Mouse (Mus musculus) adrenal gland, postnatal 14 days (tissue): ENCODE results near the gene Rpusd2. TPM values are rescaled to one million over a fixed set of nuclear protein-coding genes. Genes with fewer than 3 reads are reported as not detected.
A peak's percentile ranks its signal among the peaks of the same experiment; 100 is the strongest.
"Not testable (repeated sequence)": the region's sequence is repeated elsewhere in the genome, so short reads cannot be mapped to it uniquely, and the experiment has no call there.

ENCODE experiments used
- DNase-seq: peaks from one replicate; pipeline ENCODE4 v3.0.0; 2021; ENCODE audit warnings: mixed read lengths
- long read RNA-seq, 2 experiments: library from polyadenylated mRNA; stranded (forward); transcript quantifications; one replicate each; pipeline ENCODE4 v2.0.0; 2021
- total RNA-seq: library from RNA; stranded (reverse); gene quantifications from 2 replicates; pipeline ENCODE4 v1.2.3, GENCODE M21; 2021

Gene Rpusd2
- total RNA-seq: 4.6 and 5.7 TPM in 2 replicates
- long read RNA-seq, experiment 1, partial matches to known transcripts: 1 of 3 reads
- long read RNA-seq, experiment 1, other reads (novel, unspliced or antisense): 0 of 3 reads
- long read RNA-seq, experiment 2, partial matches to known transcripts: 0 of 2 reads
- long read RNA-seq, experiment 2, other reads (novel, unspliced or antisense): 1 of 2 reads

DNA sequence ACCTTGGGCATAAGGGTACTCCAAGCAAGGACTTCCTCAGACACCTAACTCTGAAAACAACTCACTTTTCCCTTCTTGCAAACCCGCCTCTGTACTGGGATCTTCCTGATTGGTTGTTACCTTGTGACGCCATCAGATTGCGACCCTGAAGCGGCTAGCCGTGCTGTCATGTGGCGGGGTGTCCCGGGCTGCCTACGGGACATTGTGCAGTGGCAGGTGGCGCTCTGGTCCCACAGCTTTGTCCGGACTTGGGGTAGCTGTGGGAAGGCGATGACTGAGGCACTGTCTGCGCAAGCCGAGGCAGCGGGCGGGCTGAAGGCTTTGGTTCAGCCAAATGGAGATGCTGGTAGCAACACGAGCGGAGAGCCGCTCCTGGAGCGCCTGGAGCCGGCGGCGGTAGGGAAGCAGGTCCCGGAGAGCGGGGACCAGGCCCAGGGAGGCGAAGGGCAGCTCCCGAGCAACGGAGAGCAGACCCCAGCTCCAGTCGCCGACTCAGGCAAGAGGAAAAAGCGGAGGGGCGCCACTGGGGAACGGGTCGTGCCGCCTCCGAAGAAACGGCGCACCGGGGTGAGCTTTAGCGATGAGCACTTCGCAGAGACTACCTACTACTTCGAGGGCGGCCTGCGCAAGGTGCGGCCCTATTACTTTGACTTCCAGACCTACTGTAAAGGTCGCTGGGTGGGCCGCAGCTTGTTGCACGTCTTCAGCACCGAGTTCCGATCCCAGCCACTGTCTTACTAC, at the start of gene Rpusd2:
Gene Rpusd2 (plus strand): TSS at position 135 of the 741 bp plus-strand sequence.
- DNase-seq: peak; percentile 96

DNA sequence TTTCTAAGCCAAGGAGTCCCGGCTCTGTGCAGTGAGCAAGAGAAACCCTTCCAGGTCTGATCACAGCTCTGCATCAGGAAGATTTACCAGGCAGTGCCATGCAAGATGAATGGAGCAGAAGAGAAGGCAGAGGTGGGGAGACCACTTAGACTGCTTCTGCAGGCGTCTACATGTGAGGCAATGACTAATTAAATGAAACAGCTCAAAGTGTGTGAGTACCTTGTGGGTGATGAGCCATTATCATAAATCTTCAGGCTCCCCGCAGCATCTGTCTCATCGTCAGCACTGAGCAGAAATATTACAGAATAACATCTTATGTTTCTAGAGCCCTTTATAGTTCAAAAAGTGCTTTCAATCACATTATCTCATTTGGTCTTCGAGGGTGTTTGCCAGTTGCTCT, 39.1 kb upstream of the Rpusd2 start:
- no peak for DNase-seq

DNA sequence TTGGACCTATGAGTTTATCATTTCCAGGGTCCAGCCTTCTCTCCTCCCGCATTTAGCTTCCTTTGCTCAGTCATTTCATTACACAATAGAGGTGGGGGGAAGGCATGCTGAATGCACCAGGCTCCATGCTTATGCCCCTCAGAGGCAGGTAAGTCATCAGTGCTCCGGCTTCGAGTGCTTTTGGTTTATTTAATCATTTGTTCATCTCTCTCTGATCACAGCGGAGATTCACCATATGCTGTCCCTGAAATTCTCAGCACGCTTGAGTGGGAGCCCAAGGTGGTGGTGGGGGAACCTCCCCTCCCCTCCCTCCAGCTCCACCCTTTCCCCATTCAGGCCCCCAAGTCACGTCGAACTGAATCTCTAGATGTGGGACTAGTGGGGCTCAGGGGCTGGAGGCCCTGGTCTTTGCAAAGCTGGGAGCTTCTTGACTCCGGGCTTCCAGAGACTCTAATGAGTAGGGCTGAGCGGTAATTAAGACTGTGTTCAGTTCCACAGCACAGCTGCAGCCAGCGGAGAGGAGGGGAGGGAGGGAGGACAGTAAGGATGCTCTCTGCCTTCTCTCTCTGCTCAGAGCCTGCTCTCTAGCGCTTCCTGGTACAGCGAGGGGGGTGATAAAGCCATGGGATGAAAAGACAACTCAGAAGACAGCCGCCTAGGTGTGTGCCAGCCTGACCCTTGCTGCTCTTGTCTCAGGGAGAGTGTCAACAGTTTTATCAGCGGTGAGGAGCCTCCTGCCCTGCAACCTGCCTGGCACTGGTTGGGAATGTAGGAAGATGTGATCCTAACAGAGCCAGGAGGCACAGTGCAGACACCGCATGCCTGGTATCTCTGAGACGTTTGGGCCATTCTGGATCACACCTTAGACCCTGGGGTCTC, 38.4 kb upstream of the Rpusd2 start:
- DNase-seq: no peak

DNA sequence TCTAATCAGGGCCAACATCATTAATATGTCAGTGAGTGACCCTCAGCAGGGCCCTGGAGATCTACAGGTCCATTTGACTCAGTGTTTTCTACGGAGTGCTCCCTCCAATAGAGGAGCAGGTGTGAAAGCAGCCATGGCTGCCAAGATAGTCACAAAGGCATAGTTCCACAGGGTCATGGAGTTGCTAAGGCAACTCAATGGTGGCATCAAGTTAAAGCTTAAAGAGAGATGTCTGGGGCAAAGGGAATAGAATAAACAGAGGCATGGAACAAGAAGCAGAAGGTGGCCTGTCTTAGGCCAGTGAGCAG, 37.8 kb upstream of the Rpusd2 start:
- DNase-seq: no peak

DNA sequence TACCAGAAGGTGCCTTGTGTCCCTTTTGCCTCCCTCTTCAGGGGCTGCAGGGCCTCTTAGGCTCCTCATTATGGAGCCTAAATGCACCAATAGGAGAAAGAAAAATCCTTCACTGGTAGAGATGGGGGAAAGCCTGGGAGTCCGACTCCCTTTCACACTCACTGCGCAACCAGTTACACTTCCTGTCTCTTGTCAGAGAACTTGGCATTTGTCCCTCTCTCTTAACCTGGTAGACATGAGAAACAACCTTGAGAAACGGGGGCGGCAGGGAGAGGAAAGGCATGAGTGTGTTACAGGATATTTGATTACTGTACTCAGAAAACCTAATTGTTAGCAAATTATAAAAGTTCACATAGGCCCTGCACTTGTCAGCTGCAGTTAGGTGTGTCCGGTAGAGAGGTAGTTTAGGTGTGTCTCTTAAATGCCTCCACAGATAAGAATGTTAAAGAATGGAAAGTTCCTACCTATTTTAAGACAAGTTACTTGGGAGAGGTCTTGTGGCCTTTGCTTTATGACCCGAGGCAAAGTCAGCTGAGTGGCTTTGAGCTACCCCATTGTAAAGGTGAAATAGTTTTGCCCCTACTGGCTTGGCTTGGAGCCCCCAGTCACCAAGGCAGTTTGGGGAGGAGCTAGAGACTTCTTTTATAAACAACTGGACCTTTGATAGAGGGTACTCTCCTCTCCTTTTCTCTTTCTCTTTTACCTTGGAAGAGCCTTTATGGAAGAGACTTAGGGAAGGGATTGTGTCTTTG, 36.3 kb upstream of the Rpusd2 start:
- no peak for DNase-seq

DNA sequence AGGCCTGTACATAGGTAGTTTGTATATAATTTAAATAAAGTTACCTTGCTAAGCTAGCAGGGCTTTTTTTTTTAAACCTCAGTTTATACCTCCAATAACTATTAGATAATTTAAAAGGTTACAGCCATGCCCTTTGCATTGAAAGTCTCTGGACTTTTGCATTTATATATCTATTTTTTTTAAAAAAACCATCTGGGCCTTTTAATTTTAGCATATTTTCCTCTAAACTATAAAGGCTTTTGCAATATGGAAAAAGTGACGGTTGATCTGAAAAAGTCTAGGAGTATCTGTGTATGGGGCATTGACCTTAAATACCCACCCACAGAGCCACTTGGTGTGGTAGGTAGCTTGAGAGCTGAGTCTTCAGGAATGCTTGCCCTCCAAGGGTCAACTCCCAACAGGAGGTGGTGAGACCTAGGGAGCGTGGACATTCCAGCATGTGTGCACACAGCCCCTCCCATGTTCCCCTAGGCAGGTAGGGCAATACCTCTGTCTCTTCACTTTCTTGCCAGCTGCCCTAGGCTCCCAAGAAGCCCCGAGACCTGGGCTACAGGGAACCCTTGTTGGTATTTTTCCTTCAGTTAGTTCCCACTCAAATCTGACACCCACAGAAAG, 35.5 kb upstream of the Rpusd2 start:
- DNase-seq: no peak

DNA sequence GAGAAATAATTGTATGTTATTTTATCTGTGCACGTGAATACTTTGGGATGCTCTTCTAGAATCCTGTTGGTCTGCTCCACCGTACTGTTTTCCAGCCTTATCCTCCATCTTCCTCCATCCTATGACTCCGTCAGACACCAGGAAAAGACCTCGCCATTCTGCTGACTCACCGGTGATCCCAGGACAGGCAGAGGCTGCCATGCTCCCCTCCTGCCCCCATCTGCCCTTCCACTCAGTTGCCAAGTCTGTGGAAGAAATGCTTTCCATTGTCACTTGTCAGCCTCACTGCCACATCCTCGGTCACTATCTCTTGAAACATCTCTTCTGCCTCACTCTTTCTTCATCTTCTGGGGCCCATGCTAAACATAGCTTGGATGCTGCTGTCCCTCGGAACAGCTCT, 27.7 kb upstream of the Rpusd2 start:
- DNase-seq: no peak

DNA sequence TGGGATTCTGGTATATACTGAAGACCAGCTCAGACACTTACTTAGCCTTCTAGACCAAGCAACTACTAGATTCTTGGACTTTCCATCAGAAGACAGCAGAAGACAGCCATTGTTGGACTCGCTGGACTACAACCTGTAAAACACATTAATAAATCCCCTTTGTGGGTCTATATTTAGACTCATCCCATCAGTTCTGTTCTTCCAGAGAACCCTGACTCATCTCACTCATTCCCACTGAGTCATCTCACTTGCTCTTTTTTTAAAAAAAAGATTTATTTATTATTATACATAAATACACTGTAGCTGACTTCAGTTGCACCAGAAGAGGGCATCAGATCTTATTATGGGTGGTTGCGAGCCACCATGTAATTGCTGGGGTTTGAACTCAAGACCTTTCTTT, 25.2 kb upstream of the Rpusd2 start:
- no peak for DNase-seq

DNA sequence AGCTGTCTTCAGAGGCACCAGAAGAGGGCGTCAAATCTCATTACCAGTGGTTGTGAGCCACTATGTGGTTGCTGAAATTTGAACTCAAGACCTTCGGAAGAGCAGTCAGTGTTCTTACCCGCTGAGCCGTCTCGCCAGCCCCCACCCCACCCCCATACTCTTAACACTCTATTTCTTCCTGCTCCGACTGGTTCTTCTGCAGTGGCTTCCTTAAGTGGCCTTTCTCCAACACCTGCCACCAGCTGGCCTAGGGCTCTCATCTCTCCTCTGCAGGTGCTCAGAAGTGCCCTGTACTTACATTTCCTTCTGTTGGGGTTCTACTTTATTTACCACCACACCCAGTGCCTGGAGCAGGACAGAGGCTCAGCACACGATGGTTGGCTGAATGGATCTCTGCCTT, 19.6 kb upstream of the Rpusd2 start:
- no peak for DNase-seq

DNA sequence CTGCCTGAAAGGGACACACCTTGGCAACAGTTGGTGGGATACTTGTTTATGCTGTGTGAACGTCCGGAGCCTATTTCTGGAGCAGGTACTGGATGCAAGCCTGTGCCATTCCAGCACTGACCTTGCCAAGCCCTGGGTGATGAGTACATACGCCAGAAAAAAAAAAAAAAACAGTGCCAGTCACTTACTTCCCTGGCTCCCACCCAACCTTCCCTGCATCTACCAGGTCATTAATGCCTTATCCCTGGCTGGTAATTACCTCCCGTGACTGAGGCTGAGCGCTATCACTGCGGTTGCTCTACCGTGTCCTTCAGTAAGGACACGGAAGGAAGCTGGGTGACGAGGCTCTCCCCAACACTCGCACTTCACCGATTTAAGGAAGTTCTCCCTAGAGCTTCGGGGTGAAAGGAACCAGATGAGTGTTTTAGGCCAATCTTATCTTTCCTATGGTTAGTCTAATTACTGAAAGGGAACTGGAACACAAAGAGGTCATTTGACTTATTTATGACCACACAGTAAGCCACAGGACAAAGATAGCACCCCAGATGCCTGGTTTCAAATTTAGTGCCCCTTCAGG, 18.9 kb upstream of the Rpusd2 start:
- peak; percentile 38 for DNase-seq

DNA sequence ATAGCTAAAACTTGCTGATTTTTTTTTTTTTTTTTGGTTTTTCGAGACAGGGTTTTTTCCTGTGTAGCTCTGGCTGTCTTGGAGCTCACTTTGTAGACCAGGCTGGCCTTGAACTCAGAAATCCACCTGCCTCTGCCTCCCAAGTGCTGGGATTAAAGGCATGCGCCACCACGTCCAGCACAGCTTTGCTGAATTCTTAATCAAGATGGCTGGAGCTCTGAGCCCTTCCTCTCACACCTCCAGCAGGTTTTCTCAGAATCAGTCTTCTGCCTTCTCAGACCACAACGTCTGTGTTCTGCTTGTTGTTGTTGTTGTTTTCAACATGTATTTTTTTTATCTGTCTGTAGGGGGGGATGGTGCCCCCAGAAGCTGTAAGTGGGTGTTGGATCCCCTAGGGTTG, 18.3 kb upstream of the Rpusd2 start:
- DNase-seq: not testable (repeated sequence)

DNA sequence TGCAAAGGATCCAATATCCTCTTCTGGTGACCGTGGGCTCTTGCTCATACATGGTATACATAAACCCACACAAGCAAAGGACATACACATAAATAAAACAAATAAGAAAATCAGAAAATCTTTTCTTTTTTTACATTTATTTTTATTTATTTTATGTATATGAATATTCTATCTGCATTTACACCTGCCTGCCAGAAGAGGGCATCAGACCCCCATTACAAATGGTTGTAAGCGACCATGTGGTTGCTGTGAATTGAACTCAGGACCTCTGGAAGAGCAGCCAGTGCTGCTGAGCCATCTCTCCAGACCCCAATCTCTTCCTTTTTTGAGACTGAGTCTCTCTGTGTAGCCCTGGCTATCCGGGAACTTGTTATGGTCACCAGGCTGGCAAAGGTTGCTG, 16.9 kb upstream of the Rpusd2 start:
- DNase-seq: no peak

DNA sequence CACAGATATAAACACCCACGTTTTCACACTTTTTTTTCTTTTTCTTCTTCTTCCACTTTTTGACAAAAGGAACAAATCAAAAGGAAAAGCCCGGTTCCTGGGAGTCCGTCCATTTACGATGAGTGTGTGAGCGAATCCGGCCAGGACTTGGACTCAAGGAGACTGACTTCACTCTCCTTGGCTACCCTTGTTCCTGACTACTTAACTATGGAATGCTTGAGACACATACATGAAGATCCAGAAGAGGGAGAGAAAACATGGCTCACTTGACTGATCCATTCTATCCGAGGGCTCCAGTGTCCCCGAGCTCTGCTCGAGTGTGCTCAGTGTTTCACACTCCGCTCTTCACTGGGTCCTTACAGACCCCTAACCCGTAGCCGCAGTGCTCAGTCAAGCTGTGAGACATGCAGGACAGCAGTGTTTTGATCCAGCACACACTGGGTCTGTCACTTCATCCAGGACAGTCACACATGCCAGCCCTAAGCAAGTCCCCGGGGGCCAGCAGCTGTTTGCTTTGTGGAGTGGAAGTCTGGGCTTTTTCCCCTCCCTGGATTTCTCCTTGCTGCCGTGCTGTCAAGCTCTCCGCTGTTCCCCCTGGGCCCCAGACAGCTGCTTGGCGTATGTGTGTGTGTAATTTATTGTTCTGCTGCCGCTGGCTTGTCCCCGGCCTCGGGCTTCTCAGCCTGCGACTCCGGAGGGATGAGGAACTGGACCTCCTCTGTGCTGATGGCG, 16.0 kb upstream of the Rpusd2 start:
- peak; percentile 34 for DNase-seq

DNA sequence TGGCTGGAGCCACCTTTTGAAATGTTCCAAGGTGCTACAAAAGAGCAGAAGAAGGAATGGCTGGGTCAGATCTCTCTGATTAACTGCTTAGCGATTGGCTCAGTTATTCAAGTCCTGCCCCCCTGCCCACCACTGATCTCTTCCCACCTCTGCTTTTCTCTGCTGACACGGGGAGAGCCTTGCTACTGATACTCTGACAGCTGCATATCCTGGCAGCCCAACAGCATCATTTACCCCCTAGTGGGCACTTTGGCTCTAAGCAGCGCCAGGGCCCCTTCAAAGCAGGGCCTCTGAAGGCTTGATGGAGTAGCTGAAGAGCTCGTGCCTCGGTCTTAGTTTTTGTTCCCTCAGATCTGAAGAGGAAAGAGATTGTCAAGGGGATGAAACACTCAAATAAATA, 15.5 kb upstream of the Rpusd2 start:
- DNase-seq: no peak

DNA sequence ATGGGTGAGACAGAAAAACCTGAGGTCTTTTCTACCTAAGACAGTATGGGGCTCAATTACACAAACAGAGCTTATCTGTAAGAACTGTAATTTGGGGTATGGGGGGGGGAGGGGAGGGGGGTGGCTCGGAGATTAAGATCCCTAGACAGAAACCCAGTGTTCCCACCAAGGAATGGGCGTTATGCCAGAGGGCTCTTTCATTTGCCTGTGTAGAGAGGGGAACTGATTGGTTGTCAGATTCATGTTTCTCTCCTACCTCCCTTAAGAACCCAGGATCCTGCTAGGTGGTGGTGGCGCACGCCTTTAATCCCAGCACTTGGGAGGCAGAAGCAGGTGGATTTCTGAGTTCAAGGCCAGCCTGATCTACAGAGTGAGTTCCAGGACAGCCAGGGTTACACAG, 15.1 kb upstream of the Rpusd2 start:
- no peak for DNase-seq

DNA sequence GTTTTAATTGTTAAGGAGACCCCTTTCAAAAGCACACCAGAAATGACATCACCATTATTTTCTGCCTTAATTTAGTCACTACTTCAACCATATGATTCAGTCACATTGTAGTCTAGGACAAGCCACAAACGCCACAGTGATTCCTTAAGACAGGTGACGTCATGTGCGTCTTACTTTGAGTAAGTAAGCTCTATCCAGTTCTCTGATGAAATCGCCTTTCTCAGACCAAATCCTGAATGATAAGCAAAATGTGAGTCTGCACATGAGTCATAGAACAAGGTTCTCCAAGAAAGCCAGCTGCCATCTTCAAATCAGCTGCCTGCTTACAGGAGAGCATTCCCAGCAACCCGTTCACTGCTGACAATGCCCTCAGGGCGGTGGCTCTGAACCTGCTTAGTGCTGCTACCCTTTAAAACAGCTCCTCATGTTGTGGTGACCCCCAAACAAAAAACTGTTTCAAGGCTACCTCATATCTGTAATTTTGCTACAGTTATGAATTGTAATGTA, 11.4 kb upstream of the Rpusd2 start:
- no peak for DNase-seq

DNA sequence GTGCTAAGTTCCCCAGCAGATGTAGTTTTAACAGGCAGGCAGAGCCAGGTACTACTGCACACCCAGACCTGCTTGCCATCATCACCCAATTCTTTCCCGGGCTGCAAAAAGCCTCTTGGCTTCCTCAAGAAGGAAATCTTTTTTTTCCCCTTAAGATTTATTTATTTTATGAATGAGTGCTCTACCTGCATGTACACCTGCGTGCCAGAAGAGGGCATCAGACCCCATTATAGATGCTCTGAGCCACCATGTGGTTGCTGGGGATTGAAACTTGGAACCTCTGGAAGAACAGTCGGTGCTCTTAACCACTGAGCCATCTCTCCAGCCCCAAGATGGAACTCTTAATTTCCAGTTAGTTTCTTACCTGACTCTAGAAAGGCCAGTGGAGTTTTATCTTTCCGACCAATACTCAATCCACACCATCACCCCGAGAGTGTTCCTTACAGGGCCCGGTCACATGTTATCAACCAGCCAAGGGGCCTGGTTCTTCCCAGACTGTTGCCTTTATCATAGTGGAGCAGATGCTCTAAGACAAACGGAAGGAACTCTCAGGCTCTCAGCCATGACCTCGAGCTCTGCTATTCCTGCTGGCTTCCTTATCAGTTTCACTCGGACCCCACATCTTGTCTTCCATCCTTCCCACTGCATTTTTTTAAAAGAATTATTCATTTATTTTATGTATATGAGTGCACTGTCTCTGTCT, 9.9 kb upstream of the Rpusd2 start:
- no peak for DNase-seq

DNA sequence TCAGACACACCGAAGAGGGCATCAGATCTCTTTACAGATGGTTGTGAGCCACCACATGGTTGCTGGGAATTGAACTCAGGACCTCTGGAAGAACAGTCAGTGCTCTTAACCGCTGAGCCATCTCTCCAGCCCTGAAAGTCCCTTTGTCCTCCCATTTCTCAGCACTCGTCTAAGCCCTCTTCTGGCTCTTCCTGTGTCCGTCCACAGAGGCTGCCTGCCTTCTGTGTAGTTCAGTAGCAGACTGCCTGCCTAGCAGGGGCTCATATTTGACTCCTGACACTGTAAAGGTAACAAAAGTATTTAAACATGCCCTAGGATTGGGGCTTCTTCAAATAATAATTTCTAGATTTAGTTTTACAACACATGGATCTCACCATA, 9.4 kb upstream of the Rpusd2 start:
- DNase-seq: no peak

DNA sequence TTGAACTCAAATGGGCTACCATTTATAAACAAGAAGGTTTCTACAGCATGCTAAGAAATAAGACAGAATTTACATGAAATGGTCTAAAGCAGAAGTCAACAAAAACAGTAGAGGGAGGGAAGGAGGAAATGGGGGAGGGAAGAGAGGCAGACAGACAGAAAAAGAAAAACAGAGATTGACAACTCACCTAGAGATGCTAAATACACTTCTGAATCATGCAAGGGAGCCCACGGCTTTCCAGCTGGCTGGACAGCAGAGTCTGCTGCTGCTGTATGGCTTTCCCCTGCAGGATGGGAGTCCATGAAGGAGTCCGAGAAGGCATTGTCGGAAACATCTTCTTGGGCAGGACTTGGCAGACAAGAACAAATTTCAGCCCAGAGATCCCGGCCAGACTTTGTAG, 7.6 kb upstream of the Rpusd2 start:
- DNase-seq: no peak

DNA sequence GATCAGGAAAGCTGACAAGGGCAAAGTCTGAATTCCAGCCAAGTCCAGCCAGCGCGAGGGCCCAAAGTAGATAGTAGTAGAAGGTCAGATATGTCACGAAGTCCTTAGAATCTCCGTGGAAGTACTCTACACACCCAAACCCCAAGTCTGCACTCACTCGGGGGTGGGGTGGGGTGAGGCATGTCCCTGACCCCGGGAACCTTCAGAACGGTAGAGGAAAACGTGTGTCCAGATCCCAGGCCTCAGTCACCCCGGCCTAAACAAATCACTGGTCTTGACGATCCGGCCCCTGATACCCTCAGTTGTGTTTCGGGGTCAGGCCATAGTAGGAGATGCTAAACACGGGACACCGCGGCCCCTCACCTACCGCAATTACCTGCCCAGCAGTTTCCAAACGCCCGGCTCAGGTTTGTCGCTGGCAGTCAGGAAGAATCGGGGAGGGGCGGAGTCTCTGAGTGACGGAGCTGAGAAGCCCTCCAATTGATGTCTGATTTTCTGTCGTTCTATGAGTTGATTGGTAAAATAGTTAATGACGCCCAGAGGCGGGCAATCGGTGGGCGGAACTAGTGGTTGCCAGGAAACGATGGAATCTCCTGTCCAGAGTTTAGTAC, 5.5 kb upstream of the Rpusd2 start, which contains the start of gene Ccdc32:
Gene Ccdc32 (minus strand): TSS at position 453 of the 611 bp plus-strand sequence.
- DNase-seq: peak; percentile 93
